Mouse (Mus musculus) midbrain, postnatal 0 days (tissue): ENCODE data around the gene Slc6a4. TPM values are rescaled to one million over a fixed set of nuclear protein-coding genes. Genes with fewer than 3 reads are reported as not detected.
A peak's percentile ranks its signal among the peaks of the same experiment; 100 is the strongest.

Source experiments
- ATAC-seq: fragments of 200-750 bp; cut with Nextera tagmentation; 2 replicates; pipeline ENCODE4 v1.8.0; 2017; ENCODE audit warnings: moderate number of reproducible peaks, mild to moderate bottlenecking, moderate TSS enrichment, moderate library complexity; ENCODE audit not compliant: low FRiP score
- DNase-seq: peaks from one replicate; pipeline ENCODE4 v3.0.0-alpha.2; 2015; ENCODE audit warnings: low spot score
- H3K27ac ChIP-seq: fragments of 300-500 bp; sonication (generic); 2 replicates; pipeline ENCODE4 v1.5.1; 2014; ENCODE audit warnings: low read depth, mild to moderate bottlenecking, low read length, mixed read lengths
- H3K27me3 ChIP-seq: fragments of 300-500 bp; sonication (generic); 2 replicates; pipeline ENCODE4 v1.6.1; 2014; ENCODE audit warnings: low read length, control low read depth, mixed read lengths; ENCODE audit not compliant: insufficient read depth
- H3K36me3 ChIP-seq: fragments of 300-500 bp; sonication (generic); 2 replicates; pipeline ENCODE4 v1.6.1; 2014; ENCODE audit warnings: low read length, control low read depth, mixed read lengths; ENCODE audit not compliant: insufficient read depth
- H3K4me1 ChIP-seq: fragments of 300-500 bp; sonication (generic); 2 replicates; pipeline ENCODE4 v1.6.1; 2014; ENCODE audit warnings: mild to moderate bottlenecking, control low read depth, antibody characterized with exemption, low read length, mixed read lengths; ENCODE audit not compliant: insufficient read depth
- H3K4me2 ChIP-seq: fragments of 300-500 bp; sonication (generic); 2 replicates; pipeline ENCODE4 v1.6.1; 2014; ENCODE audit warnings: low read depth, mild to moderate bottlenecking, low read length, mixed read lengths; ENCODE audit not compliant: poor library complexity, severe bottlenecking
- H3K4me3 ChIP-seq: fragments of 300-500 bp; sonication (generic); 2 replicates; pipeline ENCODE4 v1.5.1; 2014; ENCODE audit warnings: low read depth, mild to moderate bottlenecking, low read length, moderate library complexity
- H3K9ac ChIP-seq: fragments of 300-500 bp; sonication (generic); replicated peaks from 2 replicates; pipeline ENCODE4 v1.6.1; 2014; ENCODE audit warnings: mild to moderate bottlenecking, low read length, moderate library complexity, mixed read lengths; ENCODE audit not compliant: poor library complexity, severe bottlenecking
- H3K9me3 ChIP-seq: fragments of 300-500 bp; sonication (generic); 2 replicates; pipeline ENCODE4 v1.6.1; 2016; ENCODE audit warnings: low read length, control low read depth
- CTCF ChIP-seq: IDR thresholded peaks from 2 replicates; pipeline ENCODE4 v1.5.1; 2016; ENCODE audit warnings: antibody characterized with exemption, mild to moderate bottlenecking
- WGBS: fragments of 180-500 bp; shearing (Covaris S2); extraction: QIAGEN DNeasy Blood & Tissue Kit; methylation state at CpG from one replicate; pipeline ENCODE4 v1.1.7; 2014; 5-methylcytosine and 5-hydroxymethylcytosine counted together
- polyA plus RNA-seq: library from polyadenylated mRNA; unstranded; fragments of >200 nt; fragmentation: Nextera tagmentation; extraction: Ambion mirVana; gene quantifications from 2 replicates; pipeline ENCODE4 v1.2.1, GENCODE M21; 2015
- total RNA-seq: library from RNA; depleted of rRNA; stranded (reverse); fragments of >200 nt; gene quantifications from 2 replicates; pipeline ENCODE4 v1.2.3, GENCODE M21; 2014; rRNA removed

Slc6a4 gene
- total RNA-seq, result 27.6 and 36.0 TPM in 2 replicates
- 9.9 and 10.9 TPM in 2 replicates for polyA plus RNA-seq

DNA sequence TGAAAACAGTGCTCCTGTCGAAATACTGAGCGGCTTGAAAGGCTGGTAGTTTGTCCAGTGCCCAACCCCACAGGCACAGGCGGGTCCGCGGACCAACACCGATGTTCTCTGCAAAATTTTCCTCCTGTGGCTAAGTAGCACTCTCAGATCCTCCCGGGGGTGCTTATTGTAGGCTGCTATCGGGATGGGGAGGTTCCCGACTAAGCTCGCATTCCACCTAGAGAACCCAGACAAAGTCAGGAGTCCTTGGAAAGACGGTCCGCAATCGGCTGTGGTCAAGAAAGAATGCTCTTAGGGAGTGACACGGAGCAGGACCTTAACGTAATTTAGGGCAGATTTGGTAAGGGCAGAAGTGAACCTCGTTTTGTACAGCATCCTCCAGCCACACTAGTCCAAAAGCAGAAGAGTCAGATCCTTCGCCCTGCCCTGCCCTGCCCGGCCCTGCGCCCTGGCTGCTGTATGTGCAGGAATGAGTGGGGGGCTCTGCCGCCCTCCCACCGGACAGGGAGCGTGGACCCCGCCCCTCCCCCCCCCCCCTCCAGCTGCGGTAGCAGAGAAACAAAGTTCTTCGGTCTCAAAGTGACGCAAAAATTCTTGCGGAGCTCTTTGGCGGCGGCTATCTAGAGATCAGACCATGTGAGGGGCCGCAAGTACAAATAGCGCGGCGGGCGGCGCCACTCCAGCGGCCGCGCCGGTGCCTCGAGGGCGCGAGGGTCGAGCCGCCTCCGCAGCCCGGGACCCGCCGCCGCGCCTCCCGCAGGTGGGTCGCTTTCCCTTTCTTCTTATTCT lies at the start of gene Slc6a4:
TSS of gene Slc6a4 (plus strand) at position 688 of the 789 bp plus-strand sequence.
- no peak for TF ChIP-seq CTCF
- Histone ChIP-seq H3K27ac (no peak within 1 kb of the TSS), H3K27me3 (peaks cover 38% of the 10 kb centered on the region), H3K4me1 (no peaks in the 10 kb centered on the region), H3K36me3 (no peaks in the 10 kb centered on the region), H3K9ac (0 out of 2 replicates have a peak within 1 kb of the TSS, but pooled peaks have one; percentile 13), H3K4me3 (peak within 1 kb of the TSS; percentile 47), H3K4me2 (peak within 1 kb of the TSS; percentile 85), H3K9me3 (no peaks in the 10 kb centered on the region)
- ATAC-seq (no peak), DNase-seq (no peak)
- WGBS, result under 1% methylated on average over 47 of the region's 52 CpGs

DNA sequence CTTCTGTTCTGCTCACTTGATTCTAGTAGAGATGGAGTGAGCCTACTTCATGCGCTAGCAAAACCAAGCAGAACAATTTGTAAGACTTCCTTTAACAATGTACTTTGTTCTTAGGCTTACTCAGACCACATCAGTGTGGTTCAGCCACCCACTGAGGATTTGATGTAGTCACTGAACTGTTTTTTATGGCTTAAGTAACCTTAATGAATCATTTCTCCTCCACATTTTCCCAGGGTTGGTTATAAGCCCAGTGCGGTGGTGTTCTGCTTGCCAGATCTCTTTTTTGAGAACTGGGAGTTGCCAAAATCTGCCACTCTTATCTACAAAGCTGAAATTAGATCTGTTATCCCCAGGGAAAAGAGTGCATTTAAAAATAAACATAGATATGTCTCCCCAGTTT lies 44.9 kb upstream of the Slc6a4 start:
- no peaks in the 10 kb centered on the region for H3K9me3 ChIP-seq

DNA sequence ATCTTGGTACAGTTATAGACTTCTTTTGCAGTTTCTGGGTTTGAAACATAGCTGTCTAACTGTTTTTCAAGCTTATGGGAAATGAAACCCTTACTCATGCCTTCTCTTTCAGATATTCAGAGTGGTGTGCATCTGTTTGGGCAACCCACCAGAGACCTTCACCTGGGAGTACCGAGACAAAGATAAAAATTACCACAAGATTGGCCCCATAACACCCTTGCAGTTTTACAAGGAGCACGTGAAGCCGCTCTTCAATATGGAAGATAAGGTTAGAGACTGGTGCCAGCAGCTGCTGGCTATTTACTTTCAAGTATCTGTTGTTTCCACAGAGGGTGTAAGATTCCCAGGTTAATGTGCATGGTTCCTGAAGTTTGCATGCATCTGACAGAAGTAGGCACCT lies 32.7 kb upstream of the Slc6a4 start:
- no peak for TF ChIP-seq CTCF
- H3K9me3 ChIP-seq, result no peaks in the 10 kb centered on the region
- no peak overlapping the region for H3K4me3 ChIP-seq
- no peak overlapping the region for H3K27ac ChIP-seq
- H3K36me3 ChIP-seq, result peaks cover 61% of the 10 kb centered on the region
- 97% methylated on average over 3 of the region's 3 CpGs for WGBS
- DNase-seq (no peak), ATAC-seq (no peak)
- no peaks in the 10 kb centered on the region for H3K27me3 ChIP-seq
- no peaks in the 10 kb centered on the region for H3K4me1 ChIP-seq
- no peak overlapping the region for H3K4me2 ChIP-seq
- no peak overlapping the region for H3K9ac ChIP-seq

More for the DNA sequence above, 44.9 kb upstream of the Slc6a4 start:
- Histone ChIP-seq H3K27ac (no peak overlapping the region), H3K4me1 (no peaks in the 10 kb centered on the region; the same call in 1 of the 2 replicates), H3K4me3 (no peak overlapping the region), H3K4me2 (no peak overlapping the region), H3K9ac (no peak overlapping the region), H3K36me3 (peaks cover 45% of the 10 kb centered on the region), H3K27me3 (no peaks in the 10 kb centered on the region)
- ATAC-seq (no peak), DNase-seq (no peak)
- 94% methylated on average over 2 of the region's 2 CpGs for WGBS
- no peak for TF ChIP-seq CTCF

DNA sequence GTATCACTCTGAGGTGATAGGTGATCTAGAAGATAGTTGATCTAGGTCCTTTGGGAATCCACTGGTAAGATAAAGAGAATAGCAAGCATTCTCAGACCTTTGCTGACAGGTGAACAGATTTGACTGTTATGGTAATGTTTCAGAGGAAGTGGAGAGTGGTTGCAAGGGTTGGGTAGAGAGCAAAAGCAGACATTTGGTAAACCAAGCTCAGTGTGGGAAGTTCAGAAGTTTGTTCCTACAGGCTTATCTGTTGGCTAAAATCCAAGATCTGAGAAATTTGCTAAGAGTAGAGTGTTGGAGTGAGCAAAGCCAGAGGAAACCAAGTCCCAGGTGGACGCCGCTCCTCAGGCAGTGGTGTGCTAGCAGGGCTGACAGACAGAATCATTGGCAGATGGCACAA lies 28.1 kb upstream of the Slc6a4 start:
- no peaks in the 10 kb centered on the region for H3K4me1 ChIP-seq
- 94% methylated on average over 2 of the region's 2 CpGs for WGBS
- H3K27me3 ChIP-seq, result no peaks in the 10 kb centered on the region
- H3K36me3 ChIP-seq, result peaks cover 64% of the 10 kb centered on the region
- DNase-seq (no peak), ATAC-seq (no peak)
- no peak overlapping the region for H3K27ac ChIP-seq
- no peak for TF ChIP-seq CTCF
- H3K9me3 ChIP-seq, result no peaks in the 10 kb centered on the region
- H3K4me2 ChIP-seq, result no peak overlapping the region
- no peak overlapping the region for H3K9ac ChIP-seq
- no peak overlapping the region for H3K4me3 ChIP-seq

DNA sequence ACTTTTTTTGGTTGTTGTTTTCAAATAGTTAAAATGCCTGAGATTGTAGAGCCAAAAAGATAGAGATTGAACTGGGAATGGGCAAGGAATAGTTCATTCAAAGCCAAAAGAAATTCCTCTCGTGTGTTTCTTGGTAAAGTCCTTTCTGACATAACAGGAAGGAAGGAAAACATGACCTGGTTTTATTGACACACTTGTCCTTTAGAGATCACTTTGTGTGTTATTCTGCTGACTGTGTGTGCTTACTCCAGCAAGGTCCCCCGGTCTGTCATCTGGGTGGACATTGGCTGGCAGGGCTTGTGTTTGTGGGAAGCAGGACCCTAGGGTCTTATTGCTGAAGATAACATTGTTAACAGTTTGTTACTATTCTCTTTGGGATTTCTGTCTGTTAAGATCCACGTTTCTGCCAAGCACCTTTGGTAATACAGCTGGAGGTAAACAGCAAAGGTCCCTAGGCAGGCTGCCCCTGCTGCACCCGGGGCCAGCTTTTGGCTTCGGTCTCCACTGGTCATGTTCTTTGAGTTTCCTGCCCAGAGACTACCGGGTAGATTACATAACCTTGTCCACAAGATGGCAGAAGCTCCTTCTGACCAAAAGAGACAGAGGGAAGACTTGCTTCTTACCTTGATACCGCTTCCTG lies 23.6 kb upstream of the Slc6a4 start:
- Histone ChIP-seq H3K36me3 (peaks cover 57% of the 10 kb centered on the region), H3K4me1 (no peaks in the 10 kb centered on the region), H3K27me3 (no peaks in the 10 kb centered on the region), H3K4me2 (no peak overlapping the region), H3K4me3 (no peak overlapping the region), H3K9ac (no peak overlapping the region), H3K9me3 (no peaks in the 10 kb centered on the region), H3K27ac (no peak overlapping the region)
- ATAC-seq (no peak), DNase-seq (no peak)
- WGBS, result 88% methylated on average over 7 of the region's 7 CpGs
- peak; percentile 40; the same call in 1 of the 2 replicates for TF ChIP-seq CTCF
